Mouse (Mus musculus) liver, embryonic 14.5 days (tissue): Measurements from ENCODE around the gene Skap2. TPM values are rescaled to one million over a fixed set of nuclear protein-coding genes. Genes with fewer than 3 reads are reported as not detected.

Source experiments
- ATAC-seq: fragments of 200-750 bp; cut with Nextera tagmentation; 2 replicates; pipeline ENCODE4 v1.8.0; 2017; ENCODE audit warnings: moderate number of reproducible peaks, mild to moderate bottlenecking, moderate library complexity; ENCODE audit not compliant: insufficient read depth
- DNase-seq, 3 experiments: peaks; one replicate each; pipeline ENCODE4 v3.0.0-alpha.2; 2012 to 2013; ENCODE audit warnings: low read depth in 3 of 3, low spot score in 3 of 3
- H3K27ac ChIP-seq: fragments of 300-500 bp; sonication (generic); 2 replicates; pipeline ENCODE4 v1.5.1; 2014; ENCODE audit warnings: moderate library complexity, mild to moderate bottlenecking, control low read depth, inconsistent platforms
- H3K27me3 ChIP-seq: fragments of 300-500 bp; sonication (generic); 2 replicates; pipeline ENCODE4 v1.6.1; 2014; ENCODE audit warnings: mild to moderate bottlenecking, low read length, moderate library complexity; ENCODE audit not compliant: control insufficient read depth, insufficient read depth
- H3K36me3 ChIP-seq: fragments of 300-500 bp; sonication (generic); replicated peaks from 2 replicates; pipeline ENCODE4 v1.6.1; 2014; ENCODE audit warnings: low read depth; ENCODE audit not compliant: control insufficient read depth, insufficient read depth
- H3K4me1 ChIP-seq, 2 experiments: fragments of 200-500 bp in 1 of 2; fragments of 300-500 bp in 1 of 2; sonication (generic) in 1 of 2; replicated peaks; 2 replicates each; pipeline ENCODE4 v1.6.1; 2012 to 2014; ENCODE audit warnings: antibody characterized with exemption in 1 of 2, inconsistent platforms in 1 of 2, low read length in 1 of 2; ENCODE audit not compliant: control insufficient read depth in 2 of 2, insufficient read depth in 2 of 2
- H3K4me2 ChIP-seq: fragments of 300-500 bp; sonication (generic); 2 replicates; pipeline ENCODE4 v1.6.1; 2014; ENCODE audit warnings: low read depth, mild to moderate bottlenecking, control low read depth, moderate library complexity
- H3K4me3 ChIP-seq, 2 experiments: fragments of 200-500 bp in 1 of 2; fragments of 300-500 bp in 1 of 2; sonication (generic) in 1 of 2; 2 replicates each; pipeline ENCODE4 v1.5.1; 2012 to 2014; ENCODE audit warnings: low read depth in 2 of 2, low read length in 2 of 2, mild to moderate bottlenecking in 2 of 2, control low read depth in 1 of 2, inconsistent platforms in 1 of 2, moderate library complexity in 1 of 2; ENCODE audit not compliant: insufficient read depth in 1 of 2
- H3K9ac ChIP-seq: fragments of 300-500 bp; sonication (generic); replicated peaks from 2 replicates; pipeline ENCODE4 v1.6.1; 2014; ENCODE audit warnings: mild to moderate bottlenecking, control low read depth, moderate library complexity
- H3K9me3 ChIP-seq: fragments of 300-500 bp; sonication (generic); 2 replicates; pipeline ENCODE4 v1.6.1; 2016; ENCODE audit warnings: low read length, mixed read lengths; ENCODE audit not compliant: control insufficient read depth
- CTCF ChIP-seq: IDR thresholded peaks from 2 replicates; pipeline ENCODE4 v1.5.1; 2016; ENCODE audit warnings: antibody characterized with exemption, low read depth, control low read depth
- EP300 ChIP-seq: IDR thresholded peaks from 2 replicates; pipeline ENCODE4 v1.6.1; 2016; ENCODE audit warnings: antibody characterized with exemption, low read depth
- WGBS: fragments of 180-500 bp; shearing (Covaris S2); extraction: QIAGEN DNeasy Blood & Tissue Kit; methylation state at CpG from one replicate; pipeline ENCODE4 v1.1.7; 2014; ENCODE audit not compliant: insufficient replicate concordance; 5-methylcytosine and 5-hydroxymethylcytosine counted together
- polyA plus RNA-seq, 2 experiments: library from polyadenylated mRNA; depleted of rRNA in 1 of 2; stranded (reverse) in 1 of 2; unstranded in 1 of 2; fragments of >200 nt; fragmentation: Nextera tagmentation in 1 of 2; extraction: Ambion mirVana in 1 of 2; gene quantifications; 2 replicates each; pipeline versions ENCODE4 v1.2.1 to v1.2.3; 2012 to 2014

The Skap2 gene
- 5.4 and 10.1 TPM in 2 replicates for polyA plus RNA-seq (2012; rRNA removed)
- polyA plus RNA-seq (2014; fragmentation: Nextera tagmentation; extraction: Ambion mirVana) = 18.4 and 19.4 TPM in 2 replicates

GRCm38 (mm10) chr6:52012409-52013244, at the start of gene Skap2:
Gene Skap2, minus strand, starts transcription at chr6:52012549.
- Histone ChIP-seq H3K36me3 (no peaks in the 10 kb centered on the region), H3K9ac (peak within 1 kb of the TSS; percentile 45), H3K4me3 (peak within 1 kb of the TSS; percentile 58 to 77), H3K4me1 (peaks cover 7 to 8% of the 10 kb centered on the region in 2 experiments), H3K27me3 (peaks cover 10% of the 10 kb centered on the region), H3K27ac (no peak within 1 kb of the TSS), H3K9me3 (no peaks in the 10 kb centered on the region), H3K4me2 (peak within 1 kb of the TSS; percentile 88)
- no peak for TF ChIP-seq EP300
- TF ChIP-seq CTCF = no peak
- under 1% methylated on average over 51 of the region's 51 CpGs for WGBS
- peak; percentile 92 to 94 (median 93) for DNase-seq
- ATAC-seq = peak; percentile 95

GRCm38 (mm10) chr6:52058899-52059448, 46.6 kb upstream of the Skap2 start:
- Histone ChIP-seq H3K9me3 (no peaks in the 10 kb centered on the region), H3K36me3 (no peaks in the 10 kb centered on the region), H3K27ac (no peak overlapping the region), H3K4me3 (no peak overlapping the region), H3K4me2 (no peak overlapping the region), H3K4me1 (no peaks in the 10 kb centered on the region), H3K27me3 (no peaks in the 10 kb centered on the region), H3K9ac (no peak overlapping the region)
- 72% methylated on average over 10 of the region's 10 CpGs for WGBS
- no peak for ATAC-seq
- no peak for TF ChIP-seq EP300
- TF ChIP-seq CTCF = no peak
- no peak for DNase-seq

GRCm38 (mm10) chr6:52058120-52058519, 45.8 kb upstream of the Skap2 start:
- WGBS = 52% methylated on average over 5 of the region's 5 CpGs
- Histone ChIP-seq H3K36me3 (no peaks in the 10 kb centered on the region), H3K27me3 (no peaks in the 10 kb centered on the region), H3K27ac (no peak overlapping the region), H3K4me3 (no peak overlapping the region), H3K9ac (no peak overlapping the region), H3K9me3 (no peaks in the 10 kb centered on the region), H3K4me1 (no peaks in the 10 kb centered on the region), H3K4me2 (no peak overlapping the region)
- ATAC-seq = no peak
- DNase-seq = no peak
- TF ChIP-seq EP300 (no peak), CTCF (no peak)

- DNase-seq (no peak), ATAC-seq (no peak)
- Histone ChIP-seq H3K27ac (no peak overlapping the region), H3K4me1 (no peaks in the 10 kb centered on the region), H3K9me3 (no peaks in the 10 kb centered on the region), H3K36me3 (no peaks in the 10 kb centered on the region), H3K27me3 (no peaks in the 10 kb centered on the region), H3K4me2 (no peak overlapping the region), H3K4me3 (no peak overlapping the region), H3K9ac (no peak overlapping the region)
- 71% methylated on average over 15 of the region's 15 CpGs for WGBS
- TF ChIP-seq EP300 (no peak), CTCF (no peak)
Measured at GRCm38 (mm10) chr6:52053567-52054561, 41.5 kb upstream of the Skap2 start.
